Mouse (Mus musculus): Measurements from ENCODE around the gene Cdh26. TPM values are rescaled to one million over a fixed set of nuclear protein-coding genes. Genes with fewer than 3 reads are reported as not detected.

Gene Cdh26
- total RNA-seq, 2 experiments from 2014 or later = not detected

DNA sequence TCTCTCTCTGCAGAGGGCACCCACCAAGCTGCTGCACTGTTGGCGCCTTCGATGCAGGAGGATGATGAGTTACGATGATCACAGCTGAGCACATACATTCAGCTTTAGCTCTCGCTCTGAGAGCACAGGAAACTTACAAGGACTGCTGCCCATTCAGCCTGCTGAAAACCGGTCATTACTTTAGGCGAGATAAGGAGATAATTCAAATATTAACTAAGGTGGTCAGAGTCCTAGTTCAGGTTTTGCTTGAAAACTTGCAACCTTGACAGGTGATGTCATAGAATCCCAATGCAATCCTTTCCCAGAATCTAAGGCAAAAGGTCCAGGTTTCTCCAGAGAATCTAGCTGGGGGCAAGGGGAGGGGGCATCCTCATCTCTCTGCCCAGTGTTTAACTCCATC is 905 bp upstream of the Cdh26 start:
- intact Hi-C loops (cut with DNase I; ENCODE audit: low total_unique reads) = loop anchor here (5.0 kb wide), 1 partner anchor 63 kb away; no protein-coding TSS in a partner anchor
- DNase-seq = no peak

DNA sequence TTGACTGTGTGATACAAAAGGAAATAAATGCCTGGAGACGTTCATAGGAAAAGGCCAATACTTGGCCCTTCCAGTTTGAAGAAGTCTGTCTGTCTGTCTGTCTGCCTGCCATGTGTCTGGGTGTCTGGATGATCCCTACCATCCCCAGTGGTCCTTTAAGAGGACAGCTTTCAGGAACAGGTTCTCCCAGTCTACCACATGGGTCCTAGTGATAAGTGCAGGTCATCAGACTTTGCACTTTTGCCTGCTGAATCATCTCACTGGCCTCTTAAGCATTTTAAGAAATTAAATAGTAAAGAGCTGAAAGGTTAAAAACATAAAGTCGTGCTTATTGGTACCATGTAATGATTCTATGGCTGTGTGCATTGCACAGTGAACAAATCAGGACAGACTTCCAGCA is 3.2 kb downstream of the Cdh26 start:
- DNase-seq = no peak
- intact Hi-C loops (cut with DNase I; ENCODE audit: low total_unique reads) = no loop called here

DNA sequence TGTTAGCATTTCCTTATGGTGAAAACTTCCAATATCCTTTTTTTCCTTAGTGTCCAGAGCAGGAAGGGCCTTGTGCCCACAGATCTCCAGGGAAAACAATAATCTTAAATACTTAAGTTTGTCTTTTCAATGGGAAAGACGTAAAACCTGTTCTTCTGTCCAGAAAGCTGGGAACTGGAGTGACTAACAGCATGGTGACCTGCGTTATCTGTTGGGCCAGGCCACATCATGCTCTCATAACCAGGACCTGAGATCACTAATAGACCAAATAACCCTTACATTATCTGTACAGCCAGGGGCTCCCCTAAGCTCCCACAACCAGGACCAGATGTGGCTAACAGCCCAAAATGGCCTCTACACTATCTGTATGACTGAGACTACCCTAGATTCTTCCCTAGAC is 3.6 kb downstream of the Cdh26 start:
- intact Hi-C loops (cut with DNase I; ENCODE audit: low total_unique reads) = no loop called here
- DNase-seq = no peak

DNA sequence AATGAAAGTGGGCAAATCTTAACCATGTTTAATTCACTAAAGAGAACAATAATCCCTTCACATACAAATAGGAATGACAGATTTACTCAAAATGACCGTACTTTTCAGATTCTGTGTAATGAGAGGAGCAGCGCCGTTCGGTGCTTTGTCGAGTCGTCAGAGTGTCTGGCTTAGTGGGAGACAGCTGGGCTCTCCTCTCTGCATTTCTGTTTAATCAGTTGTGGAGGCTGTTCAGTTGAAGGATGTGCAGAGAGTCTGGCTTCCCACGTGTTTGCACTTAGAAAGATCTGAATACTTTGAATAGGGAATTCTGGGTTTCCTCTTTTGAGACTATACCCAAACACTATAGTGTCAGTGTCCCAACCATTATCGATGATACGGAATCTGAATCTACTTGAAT is 7.0 kb downstream of the Cdh26 start:
- DNase-seq = no peak
- intact Hi-C loops (cut with DNase I; ENCODE audit: low total_unique reads) = no loop called here

DNA sequence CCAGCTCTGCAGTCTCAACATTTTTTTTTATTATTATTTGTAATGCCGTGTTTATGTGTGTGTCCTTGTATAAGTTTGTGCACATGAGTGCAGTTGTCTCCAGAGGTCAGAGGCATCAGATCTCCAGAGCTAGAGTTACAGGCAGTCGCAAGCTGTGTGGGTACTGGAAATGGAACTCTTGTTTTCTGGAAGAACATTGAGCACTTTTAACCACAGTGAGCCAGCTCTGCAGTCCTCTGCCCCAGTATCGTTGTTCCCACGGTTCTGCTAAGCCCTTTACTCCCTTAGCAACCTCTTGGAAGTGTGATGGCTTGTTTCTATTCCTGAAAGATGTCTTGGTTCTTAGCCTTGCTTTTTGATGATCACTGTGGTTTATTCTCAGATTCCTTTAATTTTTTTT is 19.1 kb downstream of the Cdh26 start:
- intact Hi-C loops (cut with DNase I; ENCODE audit: low total_unique reads) = no loop called here
- DNase-seq = no peak

DNA sequence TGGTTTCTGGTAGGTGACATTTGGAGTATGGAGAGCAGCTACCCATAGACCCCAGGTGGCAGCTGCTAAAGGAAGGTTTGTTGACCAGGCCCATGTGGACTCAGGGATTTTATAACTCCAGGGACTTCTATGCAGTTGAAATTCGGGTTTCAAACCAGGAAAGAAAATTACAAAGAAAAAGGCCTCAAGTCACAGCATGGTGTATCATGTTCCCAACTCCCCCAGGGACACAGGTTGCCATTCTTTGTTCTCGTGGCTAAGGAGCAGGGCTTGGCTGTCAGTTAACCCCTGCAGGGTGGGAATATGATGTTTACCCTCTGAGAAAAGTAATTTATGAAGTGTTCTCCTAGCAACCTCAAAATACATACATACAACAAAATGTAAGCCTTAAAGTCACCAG is 19.9 kb downstream of the Cdh26 start:
- no peak for DNase-seq
- intact Hi-C loops (cut with DNase I; ENCODE audit: low total_unique reads) = no loop called here

DNA sequence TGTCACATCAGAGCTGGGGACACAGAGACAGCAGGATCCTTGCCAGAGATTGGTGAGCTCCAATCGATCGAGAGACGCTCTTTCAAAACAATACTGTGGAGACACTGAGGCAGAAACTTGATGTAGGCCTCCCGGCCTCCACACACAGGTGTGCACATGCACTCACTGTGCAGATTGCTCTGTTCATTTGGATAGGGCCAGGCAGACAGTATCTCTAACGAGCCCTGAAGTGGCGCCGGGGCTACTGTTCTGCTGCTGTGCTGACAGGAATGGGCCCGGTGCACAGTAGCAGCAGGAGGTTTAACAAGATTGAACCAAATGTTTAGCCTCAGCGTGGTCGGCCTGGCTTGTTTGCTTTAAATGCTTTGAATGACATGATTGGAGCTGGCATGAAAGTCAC is 20.6 kb downstream of the Cdh26 start:
- intact Hi-C loops (cut with DNase I; ENCODE audit: low total_unique reads) = no loop called here
- no peak for DNase-seq

DNA sequence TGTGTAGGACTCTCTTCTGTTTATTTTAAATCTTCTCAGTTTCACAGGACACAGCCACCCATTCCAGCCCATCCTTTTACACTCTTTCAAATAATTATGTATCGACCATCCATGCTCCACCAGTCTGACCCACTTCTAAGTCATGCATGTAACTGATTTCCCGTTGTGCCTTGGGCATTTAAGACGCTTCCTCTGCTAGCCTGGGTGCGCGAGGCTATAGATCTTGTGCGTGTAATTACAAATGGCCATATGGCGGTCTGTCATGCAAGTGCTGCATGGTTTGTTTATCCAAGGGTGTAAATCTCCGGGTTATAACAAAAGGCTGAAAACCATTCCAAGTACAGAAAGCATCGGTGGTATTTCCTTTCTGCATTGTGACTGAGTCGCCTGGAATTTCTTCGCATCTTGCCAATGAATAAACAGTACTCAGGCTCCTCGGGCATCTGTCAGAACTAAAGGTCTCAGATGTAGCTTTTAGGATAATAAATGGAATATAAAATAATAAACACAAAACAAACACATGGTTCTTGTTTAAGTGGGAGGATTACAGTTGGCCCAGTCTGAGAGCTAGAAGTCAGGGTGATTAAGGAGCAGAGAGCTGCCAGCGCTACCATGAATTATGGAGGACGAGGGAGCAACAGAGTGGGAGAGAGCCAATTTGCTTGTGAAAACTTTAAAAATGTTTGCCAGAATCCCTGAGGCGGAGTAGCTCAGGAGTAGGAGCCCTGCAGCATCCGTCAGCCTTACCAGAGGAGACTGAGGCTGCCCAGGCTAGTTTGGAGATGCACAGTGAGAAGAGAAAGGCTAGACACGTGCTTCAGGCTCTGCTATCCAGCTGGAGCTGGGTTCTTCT is 24.6 kb downstream of the Cdh26 start:
- intact Hi-C loops (cut with DNase I; ENCODE audit: low total_unique reads) = no loop called here
- DNase-seq = no peak

DNA sequence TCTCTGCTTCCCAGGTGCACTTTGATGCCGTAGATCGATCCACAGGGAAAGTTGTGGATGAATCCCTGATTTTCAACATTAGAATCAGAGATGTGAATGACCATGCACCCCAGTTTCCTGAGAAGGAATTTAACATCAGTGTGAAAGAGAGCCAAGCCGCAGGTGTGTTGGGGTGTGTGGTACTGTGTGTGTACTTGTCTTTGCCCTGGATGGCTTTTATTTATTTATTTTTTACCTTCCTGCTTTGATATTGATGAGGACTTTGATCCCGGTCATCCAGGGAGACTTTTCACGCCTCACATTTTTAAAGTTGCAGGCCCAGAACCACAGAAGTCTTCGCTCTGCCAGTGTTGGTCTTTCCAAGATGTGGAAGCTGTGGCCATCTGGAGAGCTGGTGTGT is 27.1 kb downstream of the Cdh26 start:
- no peak for DNase-seq
- intact Hi-C loops (cut with DNase I; ENCODE audit: low total_unique reads) = no loop called here

DNA sequence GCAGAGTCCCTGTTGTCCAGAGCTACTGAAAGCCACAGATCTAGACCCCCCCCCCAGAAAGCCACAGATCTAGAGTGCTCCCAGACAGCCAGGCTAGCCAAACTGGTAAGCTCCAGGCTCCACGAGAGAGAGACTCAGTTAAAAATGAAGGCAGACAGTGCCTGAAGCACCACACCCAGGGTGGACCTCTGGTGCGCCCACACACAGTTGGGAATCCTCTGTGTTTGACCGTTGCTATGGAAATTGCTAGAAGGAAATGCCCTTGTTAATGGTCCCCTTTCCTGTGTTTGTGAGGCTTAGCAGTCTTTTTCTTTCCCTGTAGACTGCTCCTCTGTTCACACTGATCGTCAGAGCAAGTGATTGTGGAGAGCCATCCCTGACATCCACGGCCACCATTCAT is 30.0 kb downstream of the Cdh26 start:
- no peak for DNase-seq
- intact Hi-C loops (cut with DNase I; ENCODE audit: low total_unique reads) = no loop called here

DNA sequence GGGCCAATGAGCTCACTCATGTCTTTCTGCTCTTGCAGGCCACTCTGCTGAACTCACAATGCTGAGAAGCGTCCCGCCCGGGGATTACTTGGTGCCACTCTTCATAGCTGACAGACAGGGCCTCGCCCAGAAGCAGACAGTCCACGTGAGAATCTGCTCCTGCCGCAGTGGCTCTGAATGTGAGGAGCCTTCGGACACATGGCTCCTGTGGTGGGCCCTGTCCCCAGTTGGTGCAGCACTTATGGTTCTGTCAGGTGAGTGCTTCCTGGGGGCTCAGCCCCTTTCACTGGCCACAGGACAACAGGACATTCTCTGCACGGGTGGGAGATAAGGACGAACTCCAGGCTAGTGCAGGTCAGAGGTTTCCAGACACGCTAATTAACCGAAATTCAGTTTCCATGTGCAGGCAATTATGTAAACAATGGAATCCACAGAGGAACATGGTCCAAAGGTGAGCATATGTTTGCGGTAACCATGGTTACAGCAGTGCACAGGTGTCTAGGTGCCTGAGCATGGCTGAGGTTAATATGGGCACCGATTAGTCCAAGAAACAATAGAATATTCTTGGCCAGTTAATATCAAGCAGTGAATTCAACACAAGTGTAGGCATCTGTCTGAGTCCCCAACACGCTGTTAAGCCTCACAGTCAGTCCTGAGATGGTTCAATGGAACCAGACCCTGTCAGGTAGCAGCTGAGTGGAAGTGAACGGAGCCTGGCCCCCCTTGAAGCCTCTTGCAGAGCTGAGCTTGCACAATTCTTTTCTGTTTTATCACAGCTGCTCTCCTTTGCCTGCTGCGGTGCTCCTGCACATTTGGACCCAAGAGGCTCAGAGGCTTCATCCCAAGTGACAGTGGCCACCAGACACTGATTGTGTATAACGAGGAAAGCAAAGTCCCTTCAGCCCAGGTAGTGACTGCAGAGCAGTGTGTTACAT is 41.5 kb downstream of the Cdh26 start:
- intact Hi-C loops (cut with DNase I; ENCODE audit: low total_unique reads) = no loop called here
- no peak for DNase-seq

DNA sequence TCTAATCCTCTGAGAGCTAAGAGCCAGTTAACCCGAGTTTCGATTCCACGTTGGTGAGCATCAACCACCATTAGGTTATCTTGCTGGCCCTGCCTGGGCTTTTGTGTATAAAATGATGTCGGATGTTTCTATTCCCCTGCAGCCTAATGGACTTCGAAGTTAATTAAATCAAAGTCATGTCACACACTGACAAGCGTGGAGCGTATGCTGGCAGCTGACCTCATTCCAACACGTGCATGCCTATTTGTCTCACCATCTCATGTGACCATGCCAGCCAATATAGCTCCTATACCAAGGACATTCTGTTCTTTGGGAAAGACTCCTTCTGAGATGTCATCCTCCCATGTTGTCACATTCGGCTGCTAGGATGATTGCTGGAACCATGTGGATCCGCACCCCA is 43.6 kb downstream of the Cdh26 start:
- no peak for DNase-seq
- intact Hi-C loops (cut with DNase I; ENCODE audit: low total_unique reads) = no loop called here

DNA sequence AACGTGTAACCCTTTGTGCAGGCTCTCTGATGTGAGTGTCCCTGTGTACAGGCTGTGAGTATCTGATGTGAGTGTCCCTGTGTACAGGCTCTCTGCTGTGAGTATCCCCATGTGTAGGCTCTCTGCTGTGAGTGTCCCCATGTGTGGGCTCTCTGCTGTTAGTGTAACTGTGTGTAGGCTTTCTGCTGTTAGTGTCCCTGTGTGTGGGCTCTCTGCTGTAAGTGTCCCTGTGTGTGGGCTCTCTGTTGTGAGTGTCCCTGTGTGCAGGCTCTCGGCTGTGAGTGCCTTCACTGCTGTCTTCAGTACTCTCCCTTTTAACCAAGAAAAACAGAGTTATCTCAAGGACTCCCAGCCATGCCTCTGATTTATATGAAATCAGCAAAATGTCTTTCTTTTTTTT is 46.9 kb downstream of the Cdh26 start:
- intact Hi-C loops (cut with DNase I; ENCODE audit: low total_unique reads) = no loop called here
- no peak for DNase-seq

DNA sequence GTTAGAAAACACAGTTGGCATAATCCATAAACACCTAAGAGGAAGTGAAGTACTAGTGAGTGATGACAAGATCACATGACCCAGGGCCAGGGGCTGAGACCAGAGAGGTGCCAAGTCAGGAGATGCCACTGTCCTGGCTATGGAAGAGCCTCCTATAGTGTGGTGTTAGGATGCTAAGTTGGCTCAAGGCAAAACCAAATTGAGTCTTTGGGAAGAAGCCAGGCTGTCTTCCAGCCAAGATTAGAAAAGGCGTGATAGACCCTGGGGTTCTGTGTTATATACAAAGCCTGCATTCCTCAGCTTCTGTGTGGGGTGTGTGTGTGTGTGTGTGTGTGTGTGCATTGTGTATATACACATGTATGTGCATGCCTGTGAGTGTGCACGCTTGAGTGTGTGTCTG is 48.7 kb downstream of the Cdh26 start:
- intact Hi-C loops (cut with DNase I; ENCODE audit: low total_unique reads) = no loop called here

DNA sequence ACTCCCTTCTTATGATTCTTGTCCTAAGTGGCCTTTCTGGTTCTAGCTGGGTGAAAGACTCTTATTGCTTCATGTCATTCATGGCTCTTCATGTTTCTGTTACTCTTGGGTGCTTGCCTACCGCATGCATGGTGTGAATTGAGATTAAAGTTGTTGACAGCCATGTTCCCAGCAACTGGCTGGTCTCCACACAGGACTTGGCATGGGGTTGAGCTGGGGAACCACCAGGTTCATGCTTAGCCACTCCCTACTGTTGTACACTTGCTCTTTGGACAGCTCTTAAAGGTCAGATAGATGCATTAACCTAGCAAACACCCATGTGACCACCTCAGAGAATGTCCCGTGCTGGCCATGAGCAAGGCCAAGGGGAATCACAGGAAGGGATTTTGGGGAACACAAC is 50.6 kb downstream of the Cdh26 start:
- intact Hi-C loops (cut with DNase I; ENCODE audit: low total_unique reads) = no loop called here
- DNase-seq = no peak

More for the DNA sequence above, 48.7 kb downstream of the Cdh26 start:
- no peak for DNase-seq

DNA sequence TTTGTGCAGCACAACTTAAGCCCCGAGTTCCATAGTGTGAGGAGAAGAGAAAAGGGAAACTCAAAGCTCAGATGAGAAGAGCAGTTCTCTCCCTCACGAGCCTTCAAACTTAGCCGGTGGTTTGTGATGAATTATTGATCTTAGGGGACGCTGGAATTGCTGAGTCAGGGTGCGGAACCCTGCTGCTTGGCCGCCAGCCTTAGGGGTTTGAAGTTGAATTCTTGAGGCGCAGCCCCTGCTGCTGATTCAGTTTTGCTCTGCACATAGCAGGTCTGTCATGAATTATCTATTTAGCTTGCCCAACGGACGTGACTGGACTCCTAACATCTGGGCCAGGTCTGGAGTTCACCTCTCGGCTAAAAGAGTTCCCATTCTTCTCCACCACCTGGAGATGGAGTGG is 53.1 kb downstream of the Cdh26 start:
- intact Hi-C loops (cut with DNase I; ENCODE audit: low total_unique reads) = no loop called here
- DNase-seq = no peak

DNA sequence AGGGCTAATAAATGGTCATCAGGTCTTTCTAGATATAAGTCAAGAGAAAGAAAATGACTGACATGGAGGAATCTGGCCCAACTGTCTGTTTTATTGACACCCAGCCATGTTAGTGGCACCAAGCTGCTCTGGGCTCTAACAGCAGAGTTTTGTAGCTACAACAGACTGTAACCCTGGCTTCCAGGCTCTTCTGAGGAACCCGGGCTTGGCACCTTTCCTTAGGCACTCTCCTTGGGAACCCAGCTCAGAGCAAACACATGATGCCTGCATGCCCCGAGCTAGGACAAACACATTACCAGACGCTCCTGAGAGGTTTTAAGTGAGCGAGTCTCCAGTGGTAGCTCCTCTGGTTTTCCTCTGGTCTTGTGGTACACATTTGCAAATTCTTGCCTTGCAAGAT is 57.9 kb downstream of the Cdh26 start:
- DNase-seq = no peak
- intact Hi-C loops (cut with DNase I; ENCODE audit: low total_unique reads) = no loop called here

DNA sequence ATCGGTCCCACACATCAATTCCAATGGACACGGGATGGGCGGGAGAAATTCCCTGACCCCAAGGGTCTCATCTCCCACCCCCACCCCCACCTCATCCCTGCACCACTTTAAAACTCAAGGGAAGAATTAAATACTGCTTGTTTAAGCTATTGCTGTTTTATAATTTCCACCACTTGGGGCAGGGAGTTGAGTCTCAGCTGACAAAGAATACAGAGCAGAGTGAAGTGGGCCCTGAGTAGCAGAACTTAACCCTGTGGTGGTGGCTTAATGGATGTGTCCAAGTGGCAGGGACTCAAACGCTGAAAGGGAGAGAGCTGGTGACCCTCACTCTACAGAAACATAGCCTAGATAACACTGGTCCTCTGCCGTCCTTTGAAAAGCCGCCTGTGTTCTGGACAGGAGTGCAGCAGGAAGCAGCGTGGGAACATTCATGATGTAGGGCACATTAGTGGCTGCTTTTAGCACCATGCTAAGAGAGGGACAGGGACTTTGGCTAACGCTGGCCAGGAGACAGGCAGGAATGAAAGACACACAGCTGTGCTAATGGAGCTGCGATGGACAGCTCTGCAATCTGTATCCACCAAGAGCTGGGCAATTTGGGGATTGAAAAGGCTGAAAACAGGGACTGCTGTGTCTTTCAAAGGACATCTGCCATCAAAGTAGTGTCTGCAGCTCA is 60.1 kb downstream of the Cdh26 start:
- intact Hi-C loops (cut with DNase I; ENCODE audit: low total_unique reads) = loop anchor here (5.0 kb wide), 1 partner anchor 63 kb away; no protein-coding TSS in a partner anchor
- no peak for DNase-seq

DNA sequence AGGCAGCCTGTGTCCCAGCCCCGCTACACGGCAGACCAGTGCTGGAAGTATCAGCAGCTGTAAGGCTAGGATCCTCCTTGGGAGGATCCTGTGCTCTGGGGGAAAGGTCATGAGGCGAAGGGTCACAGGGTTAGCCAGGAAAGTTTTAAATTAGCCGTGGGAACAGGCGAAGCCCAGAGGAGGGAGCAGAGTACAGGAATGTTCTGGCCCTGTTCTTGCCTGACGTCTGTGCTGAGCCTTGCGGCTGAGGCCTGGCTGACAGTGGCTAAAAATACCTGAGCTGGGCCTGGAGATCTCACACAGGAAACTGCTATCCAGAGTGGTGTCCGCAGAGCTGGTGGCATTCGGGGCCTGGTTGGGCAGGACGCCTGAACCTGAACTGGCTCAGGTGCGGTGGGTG is 63.7 kb downstream of the Cdh26 start:
- peak; percentile 59 for DNase-seq
- intact Hi-C loops (cut with DNase I; ENCODE audit: low total_unique reads) = loop anchor here (5.0 kb wide), 1 partner anchor 67 kb away; no protein-coding TSS in a partner anchor

DNA sequence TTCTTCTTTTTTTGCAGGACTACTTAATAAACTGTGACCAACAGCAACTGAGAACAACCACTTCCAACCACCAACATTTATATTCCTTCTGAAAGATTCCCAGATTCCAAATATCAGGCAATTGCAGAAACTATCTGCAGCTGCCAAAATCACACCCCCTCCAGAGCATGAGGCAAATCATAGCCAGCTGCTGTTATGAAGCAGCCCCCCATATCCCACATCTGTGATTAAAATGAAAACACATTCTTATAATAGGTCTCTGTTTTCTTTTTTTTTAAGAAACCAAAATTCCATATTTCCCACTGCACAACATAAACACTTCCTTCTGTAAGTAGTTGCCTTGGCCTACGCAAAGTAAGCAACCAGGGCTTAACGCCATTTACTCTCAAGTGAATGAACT is 65.5 kb downstream of the Cdh26 start:
- DNase-seq = no peak
- intact Hi-C loops (cut with DNase I; ENCODE audit: low total_unique reads) = no loop called here

Data from gastrocnemius, postnatal 14 days (tissue).